Mouse (Mus musculus) hindbrain, embryonic 11.5 days (tissue): ENCODE data around the gene Krtcap2. TPM values are rescaled to one million over a fixed set of nuclear protein-coding genes. Genes with fewer than 3 reads are reported as not detected.

Experiments
- ATAC-seq: fragments of 200-750 bp; cut with Nextera tagmentation; 2 replicates; pipeline ENCODE4 v1.8.0; 2017; ENCODE audit warnings: mild to moderate bottlenecking, moderate TSS enrichment, moderate library complexity; ENCODE audit not compliant: low FRiP score
- DNase-seq: peaks from one replicate; pipeline ENCODE4 v3.0.0-alpha.2; 2015; ENCODE audit warnings: low spot score
- H3K27ac ChIP-seq: fragments of 300-500 bp; sonication (generic); 2 replicates; pipeline ENCODE4 v1.5.1; 2014; ENCODE audit warnings: mild to moderate bottlenecking, low read depth, low read length
- H3K27me3 ChIP-seq: fragments of 300-500 bp; sonication (generic); 2 replicates; pipeline ENCODE4 v1.6.1; 2014; ENCODE audit warnings: mild to moderate bottlenecking, low read length, moderate library complexity, mixed read lengths; ENCODE audit not compliant: control insufficient read depth, insufficient read depth
- H3K36me3 ChIP-seq: fragments of 300-500 bp; sonication (generic); 2 replicates; pipeline ENCODE4 v1.6.1; 2014; ENCODE audit warnings: mild to moderate bottlenecking, low read length, moderate library complexity, mixed read lengths; ENCODE audit not compliant: control insufficient read depth, insufficient read depth
- H3K4me1 ChIP-seq: fragments of 300-500 bp; sonication (generic); replicated peaks from 2 replicates; pipeline ENCODE4 v1.6.1; 2014; ENCODE audit warnings: low read length, mixed read lengths; ENCODE audit not compliant: control insufficient read depth, insufficient read depth
- H3K4me2 ChIP-seq: fragments of 300-500 bp; sonication (generic); replicated peaks from 2 replicates; pipeline ENCODE4 v1.6.1; 2014; ENCODE audit warnings: mild to moderate bottlenecking, low read depth, low read length
- H3K4me3 ChIP-seq: fragments of 300-500 bp; sonication (generic); 2 replicates; pipeline ENCODE4 v1.5.1; 2014; ENCODE audit warnings: low read depth, low read length
- H3K9ac ChIP-seq: fragments of 300-500 bp; sonication (generic); 2 replicates; pipeline ENCODE4 v1.6.1; 2014; ENCODE audit warnings: low read depth, low read length
- H3K9me3 ChIP-seq: fragments of 300-500 bp; sonication (generic); 2 replicates; pipeline ENCODE4 v1.6.1; 2016; ENCODE audit warnings: low read length; ENCODE audit not compliant: control insufficient read depth
- WGBS: fragments of 180-500 bp; shearing (Covaris S2); extraction: QIAGEN DNeasy Blood & Tissue Kit; methylation state at CpG from one replicate; pipeline ENCODE4 v1.1.7; 2014; 5-methylcytosine and 5-hydroxymethylcytosine counted together
- polyA plus RNA-seq: library from polyadenylated mRNA; unstranded; fragments of >200 nt; fragmentation: Nextera tagmentation; extraction: Ambion mirVana; gene quantifications from 2 replicates; pipeline ENCODE4 v1.2.1, GENCODE M21; 2014

The Krtcap2 gene
- polyA plus RNA-seq, 1 experiment from 2014 or later, result 289 TPM

- no peak for ATAC-seq
Measured at GRCm38 (mm10) chr3:89285526-89285925, 39.8 kb downstream of the Krtcap2 start.

GRCm38 (mm10) chr3:89287286-89287685, 41.5 kb downstream of the Krtcap2 start:
- H3K4me1 ChIP-seq, result no peaks in the 10 kb centered on the region
- H3K4me2 ChIP-seq, result no peak overlapping the region
- H3K4me3 ChIP-seq, result no peak overlapping the region
- DNase-seq, result no peak
- H3K27ac ChIP-seq, result no peak overlapping the region
- H3K9ac ChIP-seq, result no peak overlapping the region
- WGBS, result 63% methylated on average over 5 of the region's 5 CpGs
- H3K27me3 ChIP-seq, result no peaks in the 10 kb centered on the region
- ATAC-seq, result no peak
- no peaks in the 10 kb centered on the region for H3K36me3 ChIP-seq
- no peaks in the 10 kb centered on the region for H3K9me3 ChIP-seq

More at GRCm38 (mm10) chr3:89285526-89285925, 39.8 kb downstream of the Krtcap2 start:
- Histone ChIP-seq H3K4me2 (no peak overlapping the region), H3K27ac (no peak overlapping the region), H3K4me3 (no peak overlapping the region), H3K9ac (no peak overlapping the region), H3K27me3 (peaks cover 12% of the 10 kb centered on the region), H3K9me3 (no peaks in the 10 kb centered on the region), H3K4me1 (peaks cover 3% of the 10 kb centered on the region), H3K36me3 (no peaks in the 10 kb centered on the region)
- DNase-seq, result no peak
- WGBS, result 42% methylated on average over 2 of the region's 2 CpGs

- Histone ChIP-seq H3K9ac (no peak overlapping the region), H3K4me2 (no peak overlapping the region), H3K36me3 (no peaks in the 10 kb centered on the region), H3K9me3 (no peaks in the 10 kb centered on the region), H3K4me3 (no peak overlapping the region), H3K4me1 (no peaks in the 10 kb centered on the region), H3K27ac (no peak overlapping the region), H3K27me3 (no peaks in the 10 kb centered on the region)
- DNase-seq (no peak), ATAC-seq (no peak)
- 47% methylated on average over 7 of the region's 7 CpGs for WGBS
Measured at GRCm38 (mm10) chr3:89288503-89288928, 42.8 kb downstream of the Krtcap2 start.

GRCm38 (mm10) chr3:89291874-89292273, 46.1 kb downstream of the Krtcap2 start:
- 76% methylated on average over 10 of the region's 10 CpGs for WGBS

GRCm38 (mm10) chr3:89292303-89292702, 46.5 kb downstream of the Krtcap2 start:
- H3K9ac ChIP-seq, result no peak overlapping the region
- H3K4me1 ChIP-seq, result no peaks in the 10 kb centered on the region
- no peaks in the 10 kb centered on the region for H3K36me3 ChIP-seq
- no peaks in the 10 kb centered on the region for H3K27me3 ChIP-seq
- no peak for DNase-seq
- no peak overlapping the region for H3K4me2 ChIP-seq
- no peak overlapping the region for H3K27ac ChIP-seq
- H3K9me3 ChIP-seq, result no peaks in the 10 kb centered on the region
- 90% methylated on average over 5 of the region's 5 CpGs for WGBS
- no peak overlapping the region for H3K4me3 ChIP-seq
- no peak for ATAC-seq

More at GRCm38 (mm10) chr3:89291874-89292273, 46.1 kb downstream of the Krtcap2 start:
- Histone ChIP-seq H3K4me1 (no peaks in the 10 kb centered on the region), H3K27ac (no peak overlapping the region), H3K4me3 (no peak overlapping the region), H3K9me3 (no peaks in the 10 kb centered on the region), H3K9ac (no peak overlapping the region), H3K27me3 (no peaks in the 10 kb centered on the region), H3K4me2 (no peak overlapping the region), H3K36me3 (no peaks in the 10 kb centered on the region)
- DNase-seq (no peak), ATAC-seq (no peak)

GRCm38 (mm10) chr3:89293247-89293918, 47.6 kb downstream of the Krtcap2 start:
- no peak overlapping the region for H3K27ac ChIP-seq
- no peaks in the 10 kb centered on the region for H3K9me3 ChIP-seq
- H3K27me3 ChIP-seq, result no peaks in the 10 kb centered on the region
- WGBS, result 91% methylated on average over 11 of the region's 11 CpGs
- ATAC-seq, result no peak
- no peak overlapping the region for H3K4me2 ChIP-seq
- H3K9ac ChIP-seq, result no peak overlapping the region
- H3K4me3 ChIP-seq, result no peak overlapping the region
- no peak for DNase-seq
- no peaks in the 10 kb centered on the region for H3K4me1 ChIP-seq
- no peaks in the 10 kb centered on the region for H3K36me3 ChIP-seq

- whole genome bisulfite sequencing, result 77% methylated on average over 5 of the region's 5 CpGs
- no peak for DNase-seq
- no peak overlapping the region for H3K9ac ChIP-seq
- 0 out of 2 replicates have a peak, but pooled peaks cover under 1% of the 10 kb centered on the region for H3K4me1 ChIP-seq
- no peak for ATAC-seq
- H3K4me2 ChIP-seq, result no peak overlapping the region
- H3K27me3 ChIP-seq, result no peaks in the 10 kb centered on the region
- no peak overlapping the region for H3K27ac ChIP-seq
- no peaks in the 10 kb centered on the region for H3K36me3 ChIP-seq
- no peaks in the 10 kb centered on the region for H3K9me3 ChIP-seq
- no peak overlapping the region for H3K4me3 ChIP-seq
Measured at GRCm38 (mm10) chr3:89294195-89294594, 48.4 kb downstream of the Krtcap2 start.

GRCm38 (mm10) chr3:89295685-89296230, 50.0 kb downstream of the Krtcap2 start:
- 81% methylated on average over 8 of the region's 8 CpGs for WGBS
- Histone ChIP-seq H3K36me3 (no peaks in the 10 kb centered on the region), H3K4me2 (no peak overlapping the region), H3K9me3 (no peaks in the 10 kb centered on the region), H3K4me3 (no peak overlapping the region), H3K4me1 (0 out of 2 replicates have a peak, but pooled peaks cover 4% of the 10 kb centered on the region), H3K27me3 (peaks cover 6% of the 10 kb centered on the region), H3K27ac (no peak overlapping the region), H3K9ac (no peak overlapping the region)
- ATAC-seq (no peak), DNase-seq (no peak)
